Mouse (Mus musculus) stomach, postnatal 0 days (tissue): ENCODE measurements around the gene Ccdc141.

Source experiments
- CTCF ChIP-seq: IDR thresholded peaks from 2 replicates; pipeline ENCODE4 v1.5.1; 2016; ENCODE audit warnings: antibody characterized with exemption, low read depth, mild to moderate bottlenecking, moderate library complexity
- EP300 ChIP-seq: optimal IDR thresholded peaks from 2 replicates; pipeline ENCODE3; 2016; ENCODE audit warnings: antibody characterized with exemption

DNA sequence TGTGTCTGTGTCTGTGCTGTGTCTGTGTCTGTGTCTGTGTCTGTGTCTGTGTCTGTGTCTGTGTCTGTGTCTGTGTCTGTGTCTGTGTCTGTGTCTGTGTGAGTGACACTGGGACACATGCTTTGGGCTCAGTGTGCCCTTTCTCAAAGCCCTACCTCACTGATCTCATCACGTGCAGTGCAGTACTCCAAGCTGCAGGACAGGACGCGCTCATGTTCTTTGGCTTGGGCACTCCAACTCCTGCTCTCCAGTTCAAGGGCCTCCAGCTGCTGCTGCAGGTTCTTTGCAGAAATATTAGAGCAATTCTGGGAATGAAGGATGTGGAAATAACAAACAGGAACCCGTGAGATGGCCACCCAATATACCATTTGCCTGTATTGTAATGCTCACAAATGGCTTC lies 131.2 kb downstream of the Ccdc141 start:
- TF ChIP-seq EP300 (no peak), CTCF (no peak)
